Mouse (Mus musculus): ENCODE results near the gene Traf5. TPM values are rescaled to one million over a fixed set of nuclear protein-coding genes. Genes with fewer than 3 reads are reported as not detected.
A peak's percentile ranks its signal among the peaks of the same experiment; 100 is the strongest.

The Traf5 gene
- polyA plus RNA-seq, 1 experiment: 9.7 TPM

- no peak overlapping the region for H3K27ac ChIP-seq (ENCODE audit: insufficient read depth, low read depth, low read length)
- 78% methylated on average over 3 of the region's 3 CpGs for WGBS
- H3K36me3 ChIP-seq (ENCODE audit: control insufficient read depth, insufficient read depth, low read length): no peaks in the 10 kb centered on the region
- H3K4me1 ChIP-seq (ENCODE audit: control insufficient read depth, insufficient read depth, insufficient read length, low read length): peaks cover 9% of the 10 kb centered on the region; the same call in 1 of the 2 replicates
- H3K4me3 ChIP-seq (ENCODE audit: low read depth, low read length): no peak overlapping the region
- no peak for TF ChIP-seq CTCF (IDR thresholded peaks at IDR 0.05; ENCODE audit: extremely low read depth, insufficient read length, insufficient replicate concordance, low read depth, low read length)
- TF ChIP-seq POLR2A (IDR thresholded peaks at IDR 0.05; ENCODE audit: low read depth, low read length): no peak
- no peaks in the 10 kb centered on the region for H3K27me3 ChIP-seq (ENCODE audit: control insufficient read depth, insufficient read depth, low read length)
Observed at GRCm38 (mm10) chr1:191988646-191989045, 103.7 kb downstream of the Traf5 start.

- Histone ChIP-seq H3K27ac (ENCODE audit: insufficient read depth, low read depth, low read length) (peak overlapping the region; percentile 60), H3K36me3 (ENCODE audit: control insufficient read depth, insufficient read depth, low read length) (no peaks in the 10 kb centered on the region), H3K4me3 (ENCODE audit: low read depth, low read length) (no peak overlapping the region), H3K27me3 (ENCODE audit: control insufficient read depth, insufficient read depth, low read length) (no peaks in the 10 kb centered on the region), H3K4me1 (ENCODE audit: control insufficient read depth, insufficient read depth, insufficient read length, low read length) (peaks cover 9% of the 10 kb centered on the region; the same call in 1 of the 2 replicates)
- no peak for TF ChIP-seq POLR2A (IDR thresholded peaks at IDR 0.05; ENCODE audit: low read depth, low read length)
- TF ChIP-seq CTCF (IDR thresholded peaks at IDR 0.05; ENCODE audit: extremely low read depth, insufficient read length, insufficient replicate concordance, low read depth, low read length): no peak
- WGBS: 55% methylated on average over 5 of the region's 5 CpGs
Observed at GRCm38 (mm10) chr1:191987481-191987769, 104.9 kb downstream of the Traf5 start.

- Histone ChIP-seq H3K36me3 (ENCODE audit: control insufficient read depth, insufficient read depth, low read length) (no peaks in the 10 kb centered on the region), H3K27me3 (ENCODE audit: control insufficient read depth, insufficient read depth, low read length) (no peaks in the 10 kb centered on the region), H3K27ac (ENCODE audit: insufficient read depth, low read depth, low read length) (peak overlapping the region; percentile 60), H3K4me1 (ENCODE audit: control insufficient read depth, insufficient read depth, insufficient read length, low read length) (peaks cover 9% of the 10 kb centered on the region; the same call in 1 of the 2 replicates), H3K4me3 (ENCODE audit: low read depth, low read length) (no peak overlapping the region)
- WGBS: 43% methylated on average over 8 of the region's 8 CpGs
- no peak for TF ChIP-seq POLR2A (IDR thresholded peaks at IDR 0.05; ENCODE audit: low read depth, low read length)
- no peak for TF ChIP-seq CTCF (IDR thresholded peaks at IDR 0.05; ENCODE audit: extremely low read depth, insufficient read length, insufficient replicate concordance, low read depth, low read length)
Observed at GRCm38 (mm10) chr1:191986674-191987480, 105.5 kb downstream of the Traf5 start.

DNA sequence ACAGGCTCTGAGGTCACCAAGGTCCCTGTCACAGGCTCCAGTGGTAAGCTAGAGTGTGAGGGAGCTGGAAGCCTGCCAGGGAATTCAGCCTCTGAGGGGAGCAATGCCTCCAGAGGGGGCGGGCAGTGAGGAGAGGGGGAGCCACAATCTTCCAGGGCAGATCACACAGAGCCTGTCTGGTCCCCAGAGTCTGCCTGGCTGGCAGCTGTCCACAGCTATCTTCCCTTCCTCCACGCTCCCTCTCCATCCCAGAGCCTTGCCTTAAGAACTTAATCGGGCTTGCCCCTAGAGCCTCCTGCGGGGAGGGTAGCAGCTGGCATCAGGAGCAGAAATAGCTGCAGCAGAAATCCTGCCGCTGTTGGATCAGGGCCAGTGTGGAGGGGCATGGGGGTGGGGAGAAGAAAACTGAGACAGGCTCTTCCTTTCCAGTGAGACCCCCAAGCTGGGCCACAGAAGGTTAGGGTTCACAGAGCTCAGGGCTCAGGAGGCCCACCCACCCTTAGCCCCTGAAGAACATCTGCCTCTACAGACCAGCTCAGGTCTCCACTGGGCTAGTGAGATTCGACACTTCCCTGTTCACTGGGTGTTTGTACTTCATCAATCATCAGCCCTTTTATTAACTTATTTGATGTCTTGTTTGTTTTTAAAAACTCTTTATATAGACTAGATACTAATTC, 110.8 kb downstream of the Traf5 start:
- WGBS: 36% methylated on average over 6 of the region's 6 CpGs

DNA sequence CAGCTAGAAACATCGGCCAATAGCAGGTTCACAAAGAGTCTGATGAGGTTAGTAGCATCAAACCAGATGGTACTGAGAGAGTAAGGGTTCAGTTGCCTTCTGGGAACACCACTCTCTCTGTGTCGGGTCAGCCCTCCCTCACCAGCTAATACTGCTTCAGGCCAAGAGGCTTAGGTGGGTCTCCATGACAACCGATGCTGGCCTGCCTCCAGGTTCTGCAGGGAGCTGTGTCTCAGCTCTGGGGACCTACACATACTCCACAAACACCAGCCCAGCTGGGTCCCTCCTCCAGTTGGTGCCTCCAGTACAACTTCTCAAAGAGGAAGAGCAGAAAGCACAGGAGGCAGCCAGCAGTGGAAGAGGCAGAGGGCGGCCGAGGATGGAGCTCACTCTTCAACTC, 115.2 kb downstream of the Traf5 start, which contains the start of gene Rd3:
TSS of gene Rd3 (plus strand) at position 184 of the 400 bp plus-strand sequence.
- H3K36me3 ChIP-seq (ENCODE audit: control insufficient read depth, insufficient read depth, low read length): no peaks in the 10 kb centered on the region
- TF ChIP-seq CTCF (IDR thresholded peaks at IDR 0.05; ENCODE audit: extremely low read depth, insufficient read length, insufficient replicate concordance, low read depth, low read length): no peak
- no peak for TF ChIP-seq POLR2A (IDR thresholded peaks at IDR 0.05; ENCODE audit: low read depth, low read length)
- no peaks in the 10 kb centered on the region for H3K27me3 ChIP-seq (ENCODE audit: control insufficient read depth, insufficient read depth, low read length)
- H3K4me1 ChIP-seq (ENCODE audit: control insufficient read depth, insufficient read depth, insufficient read length, low read length): no peaks in the 10 kb centered on the region
- no peak within 1 kb of the TSS for H3K4me3 ChIP-seq (ENCODE audit: low read depth, low read length)
- no peak within 1 kb of the TSS for H3K27ac ChIP-seq (ENCODE audit: insufficient read depth, low read depth, low read length)
- WGBS: 59% methylated on average over 5 of the region's 5 CpGs

More for the DNA sequence above, 110.8 kb downstream of the Traf5 start:
- TF ChIP-seq CTCF (IDR thresholded peaks at IDR 0.05; ENCODE audit: extremely low read depth, insufficient read length, insufficient replicate concordance, low read depth, low read length) (no peak), POLR2A (IDR thresholded peaks at IDR 0.05; ENCODE audit: low read depth, low read length) (no peak)
- no peak overlapping the region for H3K4me3 ChIP-seq (ENCODE audit: low read depth, low read length)
- no peaks in the 10 kb centered on the region; the same call in 1 of the 2 replicates for H3K4me1 ChIP-seq (ENCODE audit: control insufficient read depth, insufficient read depth, insufficient read length, low read length)
- H3K36me3 ChIP-seq (ENCODE audit: control insufficient read depth, insufficient read depth, low read length): no peaks in the 10 kb centered on the region
- no peak overlapping the region for H3K27ac ChIP-seq (ENCODE audit: insufficient read depth, low read depth, low read length)
- H3K27me3 ChIP-seq (ENCODE audit: control insufficient read depth, insufficient read depth, low read length): no peaks in the 10 kb centered on the region

GRCm38 (mm10) chr1:191974509-191975405, 117.6 kb downstream of the Traf5 start:
- 64% methylated on average over 13 of the region's 13 CpGs for WGBS
- H3K36me3 ChIP-seq (ENCODE audit: control insufficient read depth, insufficient read depth, low read length): no peaks in the 10 kb centered on the region
- H3K27ac ChIP-seq (ENCODE audit: insufficient read depth, low read depth, low read length): no peak overlapping the region
- H3K27me3 ChIP-seq (ENCODE audit: control insufficient read depth, insufficient read depth, low read length): no peaks in the 10 kb centered on the region
- no peak overlapping the region for H3K4me3 ChIP-seq (ENCODE audit: low read depth, low read length)
- no peak for TF ChIP-seq POLR2A (IDR thresholded peaks at IDR 0.05; ENCODE audit: low read depth, low read length)
- TF ChIP-seq CTCF (IDR thresholded peaks at IDR 0.05; ENCODE audit: extremely low read depth, insufficient read length, insufficient replicate concordance, low read depth, low read length): no peak
- no peaks in the 10 kb centered on the region for H3K4me1 ChIP-seq (ENCODE audit: control insufficient read depth, insufficient read depth, insufficient read length, low read length)
